Mouse (Mus musculus) bone marrow macrophage, adult 2 months (primary cell): ENCODE data around the gene Arhgef1. TPM values are rescaled to one million over a fixed set of nuclear protein-coding genes. Genes with fewer than 3 reads are reported as not detected.

ENCODE experiments used
- H3K27ac ChIP-seq: 2 replicates; pipeline ENCODE4 v1.5.1; 2012; ENCODE audit warnings: low read depth, low read length; ENCODE audit not compliant: insufficient read depth
- H3K4me1 ChIP-seq: 2 replicates; pipeline ENCODE4 v1.6.1; 2012; ENCODE audit warnings: low read length; ENCODE audit not compliant: control insufficient read depth, insufficient read depth
- H3K4me3 ChIP-seq: 2 replicates; pipeline ENCODE4 v1.5.1; 2012; ENCODE audit warnings: mild to moderate bottlenecking, low read length, moderate library complexity; ENCODE audit not compliant: insufficient read depth
- CTCF ChIP-seq: IDR thresholded peaks from 2 replicates; pipeline ENCODE4 v1.5.1; 2012; ENCODE audit warnings: low read depth, mild to moderate bottlenecking, low read length, moderate library complexity
- POLR2A ChIP-seq: IDR thresholded peaks from 2 replicates; pipeline ENCODE4 v1.6.1; 2012; ENCODE audit warnings: mild to moderate bottlenecking, low read depth, low read length, borderline replicate concordance
- polyA plus RNA-seq: library from polyadenylated mRNA; stranded (reverse); fragments of >200 nt; gene quantifications from 2 replicates; pipeline ENCODE4 v1.2.4, GENCODE M21; 2012; ENCODE audit not compliant: missing spikeins, insufficient read depth, insufficient read length

Arhgef1 gene
- 197 and 204 TPM in 2 replicates for polyA plus RNA-seq

GRCm38 (mm10) chr7:24902630-24903443 is at the start of gene Arhgef1:
Arhgef1 (plus strand) TSS chr7:24902912.
- peak within 1 kb of the TSS; percentile 78 for H3K4me3 ChIP-seq
- TF ChIP-seq POLR2A: no peak
- no peak for TF ChIP-seq CTCF
- peak within 1 kb of the TSS; percentile 76 for H3K27ac ChIP-seq
- H3K4me1 ChIP-seq: peaks cover 14% of the 10 kb centered on the region

GRCm38 (mm10) chr7:24853233-24853563 is 49.5 kb upstream of the Arhgef1 start:
- Histone ChIP-seq H3K4me1 (peaks cover 45% of the 10 kb centered on the region), H3K4me3 (no peak overlapping the region), H3K27ac (peak overlapping the region; percentile 80)
- TF ChIP-seq CTCF (no peak), POLR2A (no peak)

GRCm38 (mm10) chr7:24853695-24854094 is 49.0 kb upstream of the Arhgef1 start:
- H3K4me1 ChIP-seq: peaks cover 42% of the 10 kb centered on the region
- H3K4me3 ChIP-seq: peak overlapping the region; percentile 44
- TF ChIP-seq CTCF (no peak), POLR2A (no peak)
- H3K27ac ChIP-seq: peak overlapping the region; percentile 80

- TF ChIP-seq POLR2A: no peak
- no peak for TF ChIP-seq CTCF
- Histone ChIP-seq H3K4me3 (no peak overlapping the region), H3K27ac (peak overlapping the region; percentile 74), H3K4me1 (peaks cover 34% of the 10 kb centered on the region)
Measured at GRCm38 (mm10) chr7:24856460-24857120, 46.1 kb upstream of the Arhgef1 start.

- peaks cover 20% of the 10 kb centered on the region for H3K4me1 ChIP-seq
- TF ChIP-seq CTCF (no peak), POLR2A (no peak)
- no peak overlapping the region for H3K4me3 ChIP-seq
- H3K27ac ChIP-seq: no peak overlapping the region
Measured at GRCm38 (mm10) chr7:24859234-24859633, 43.5 kb upstream of the Arhgef1 start.

- no peak for TF ChIP-seq POLR2A
- no peak for TF ChIP-seq CTCF
- peaks cover 5% of the 10 kb centered on the region for H3K4me1 ChIP-seq
- H3K27ac ChIP-seq: no peak within 1 kb of the TSS
- H3K4me3 ChIP-seq: no peak within 1 kb of the TSS
Measured at GRCm38 (mm10) chr7:24861913-24862312, 40.8 kb upstream of the Arhgef1 start, which contains the start of gene Gm9844. Gm9844 (plus strand) TSS chr7:24862213.

GRCm38 (mm10) chr7:24862853-24863252 is 39.9 kb upstream of the Arhgef1 start:
- H3K4me3 ChIP-seq: no peak overlapping the region
- H3K27ac ChIP-seq: no peak overlapping the region
- TF ChIP-seq CTCF (no peak), POLR2A (no peak)
- no peaks in the 10 kb centered on the region for H3K4me1 ChIP-seq

- TF ChIP-seq POLR2A: no peak
- no peak for TF ChIP-seq CTCF
- Histone ChIP-seq H3K4me1 (no peaks in the 10 kb centered on the region), H3K27ac (no peak overlapping the region), H3K4me3 (no peak overlapping the region)
Measured at GRCm38 (mm10) chr7:24864156-24864555, 38.6 kb upstream of the Arhgef1 start.

GRCm38 (mm10) chr7:24869080-24869479 is 33.6 kb upstream of the Arhgef1 start:
- no peak overlapping the region for H3K4me3 ChIP-seq
- no peak overlapping the region for H3K27ac ChIP-seq
- TF ChIP-seq POLR2A (no peak), CTCF (no peak)
- no peaks in the 10 kb centered on the region for H3K4me1 ChIP-seq
